Mouse (Mus musculus) neural tube, embryonic 11.5 days (tissue): ENCODE results near the gene Denr. TPM values are rescaled to one million over a fixed set of nuclear protein-coding genes. Genes with fewer than 3 reads are reported as not detected.

Experiments
- ATAC-seq: fragments of 200-750 bp; cut with Nextera tagmentation; 2 replicates; pipeline ENCODE4 v1.8.0; 2017; ENCODE audit warnings: moderate number of reproducible peaks, mild to moderate bottlenecking, moderate TSS enrichment, moderate library complexity; ENCODE audit not compliant: insufficient read depth, low FRiP score, low TSS enrichment
- DNase-seq: peaks from one replicate; pipeline ENCODE4 v3.0.0-alpha.2; 2015; ENCODE audit warnings: low spot score
- H3K27ac ChIP-seq: fragments of 300-500 bp; sonication (generic); 2 replicates; pipeline ENCODE4 v1.5.1; 2014; ENCODE audit warnings: low read depth, mild to moderate bottlenecking, low read length
- H3K27me3 ChIP-seq: fragments of 300-500 bp; sonication (generic); 2 replicates; pipeline ENCODE4 v1.6.1; 2014; ENCODE audit warnings: mild to moderate bottlenecking, low read length, mixed read lengths; ENCODE audit not compliant: control insufficient read depth, insufficient read depth
- H3K36me3 ChIP-seq: fragments of 300-500 bp; sonication (generic); 2 replicates; pipeline ENCODE4 v1.6.1; 2014; ENCODE audit warnings: mild to moderate bottlenecking, low read length, moderate library complexity, mixed read lengths; ENCODE audit not compliant: control insufficient read depth, insufficient read depth
- H3K4me1 ChIP-seq: fragments of 300-500 bp; sonication (generic); 2 replicates; pipeline ENCODE4 v1.6.1; 2014; ENCODE audit warnings: low read length, mixed read lengths; ENCODE audit not compliant: control insufficient read depth, insufficient read depth
- H3K4me2 ChIP-seq: fragments of 300-500 bp; sonication (generic); 2 replicates; pipeline ENCODE4 v1.6.1; 2014; ENCODE audit warnings: low read depth, mild to moderate bottlenecking, moderate library complexity
- H3K4me3 ChIP-seq: fragments of 300-500 bp; sonication (generic); 2 replicates; pipeline ENCODE4 v1.5.1; 2014; ENCODE audit warnings: low read depth, low read length
- H3K9ac ChIP-seq: fragments of 300-500 bp; sonication (generic); 2 replicates; pipeline ENCODE4 v1.6.1; 2014; ENCODE audit warnings: mild to moderate bottlenecking, low read length
- H3K9me3 ChIP-seq: fragments of 300-500 bp; sonication (generic); 2 replicates; pipeline ENCODE4 v1.6.1; 2016; ENCODE audit warnings: low read length; ENCODE audit not compliant: control insufficient read depth
- WGBS: fragments of 180-500 bp; shearing (Covaris S2); extraction: QIAGEN DNeasy Blood & Tissue Kit; methylation state at CpG from one replicate; pipeline ENCODE4 v1.1.7; 2014; 5-methylcytosine and 5-hydroxymethylcytosine counted together
- polyA plus RNA-seq: library from polyadenylated mRNA; unstranded; fragments of >200 nt; fragmentation: Nextera tagmentation; extraction: Ambion mirVana; gene quantifications from 2 replicates; pipeline ENCODE4 v1.2.1, GENCODE M21; 2014

Gene Denr
- polyA plus RNA-seq, 1 experiment from 2014 or later: 146 TPM

- Histone ChIP-seq H3K27ac (no peak overlapping the region), H3K4me1 (no peaks in the 10 kb centered on the region), H3K27me3 (no peaks in the 10 kb centered on the region), H3K9ac (no peak overlapping the region), H3K36me3 (no peaks in the 10 kb centered on the region), H3K4me3 (no peak overlapping the region), H3K9me3 (no peaks in the 10 kb centered on the region), H3K4me2 (no peak overlapping the region)
- no peak for DNase-seq
- no peak for ATAC-seq
- WGBS: 85% methylated on average over 14 of the region's 14 CpGs
These were observed 28.9 kb upstream of the Denr start for GRCm38 (mm10) chr5:123878056-123878455.

- Histone ChIP-seq H3K4me3 (no peak within 1 kb of the TSS), H3K4me1 (no peaks in the 10 kb centered on the region), H3K27ac (no peak within 1 kb of the TSS), H3K4me2 (no peak within 1 kb of the TSS), H3K9me3 (no peaks in the 10 kb centered on the region), H3K9ac (no peak within 1 kb of the TSS), H3K27me3 (no peaks in the 10 kb centered on the region), H3K36me3 (no peaks in the 10 kb centered on the region)
- WGBS: 74% methylated on average over 12 of the region's 12 CpGs
- no peak for DNase-seq
- no peak for ATAC-seq
These were observed 27.0 kb upstream of the Denr start, which contains the start of gene Hcar1 for GRCm38 (mm10) chr5:123879928-123880327. Gene Hcar1, minus strand, starts transcription at chr5:123880020.

GRCm38 (mm10) chr5:123880778-123881177 is 26.2 kb upstream of the Denr start:
- DNase-seq (no peak), ATAC-seq (no peak)
- Histone ChIP-seq H3K9ac (no peak overlapping the region), H3K4me3 (no peak overlapping the region), H3K9me3 (no peaks in the 10 kb centered on the region), H3K4me1 (no peaks in the 10 kb centered on the region), H3K27ac (no peak overlapping the region), H3K4me2 (no peak overlapping the region), H3K36me3 (no peaks in the 10 kb centered on the region), H3K27me3 (no peaks in the 10 kb centered on the region)
- WGBS: 74% methylated on average over 13 of the region's 14 CpGs

DNA sequence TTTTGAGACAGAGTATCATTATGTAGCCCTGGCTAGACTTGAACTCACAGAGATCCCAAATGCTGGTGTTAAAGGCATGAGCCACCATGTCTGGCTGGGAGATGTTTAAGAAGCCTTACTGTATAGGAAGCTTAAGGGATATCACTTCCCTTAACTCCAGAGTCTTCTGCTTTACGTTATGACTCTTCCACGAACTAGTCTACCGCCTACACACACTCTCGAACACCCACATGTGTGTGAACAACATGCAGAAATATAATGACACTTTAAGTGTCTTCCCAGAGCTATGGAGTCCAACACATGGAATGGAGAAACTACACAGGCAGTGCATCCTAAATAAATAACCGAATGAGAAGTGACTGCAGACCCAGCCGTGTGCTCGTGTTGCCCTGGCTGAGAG is 23.1 kb upstream of the Denr start:
- Histone ChIP-seq H3K4me2 (no peak overlapping the region), H3K9me3 (no peaks in the 10 kb centered on the region), H3K9ac (no peak overlapping the region), H3K4me3 (no peak overlapping the region), H3K4me1 (no peaks in the 10 kb centered on the region), H3K27ac (no peak overlapping the region), H3K27me3 (no peaks in the 10 kb centered on the region), H3K36me3 (no peaks in the 10 kb centered on the region)
- no peak for DNase-seq
- 85% methylated on average over 7 of the region's 7 CpGs for WGBS
- ATAC-seq: no peak

GRCm38 (mm10) chr5:123884332-123884731 is 22.6 kb upstream of the Denr start:
- H3K36me3 ChIP-seq: no peaks in the 10 kb centered on the region
- H3K4me2 ChIP-seq: no peak overlapping the region
- no peak overlapping the region for H3K27ac ChIP-seq
- H3K9me3 ChIP-seq: no peaks in the 10 kb centered on the region
- no peak for ATAC-seq
- H3K9ac ChIP-seq: no peak overlapping the region
- H3K27me3 ChIP-seq: no peaks in the 10 kb centered on the region
- no peak for DNase-seq
- H3K4me3 ChIP-seq: no peak overlapping the region
- no peaks in the 10 kb centered on the region for H3K4me1 ChIP-seq
- WGBS: 78% methylated on average over 10 of the region's 10 CpGs

- no peaks in the 10 kb centered on the region for H3K9me3 ChIP-seq
- DNase-seq (no peak), ATAC-seq (no peak)
- no peaks in the 10 kb centered on the region for H3K4me1 ChIP-seq
- whole genome bisulfite sequencing: 81% methylated on average over 3 of the region's 3 CpGs
- H3K27ac ChIP-seq: no peak overlapping the region
- no peaks in the 10 kb centered on the region for H3K36me3 ChIP-seq
- no peak overlapping the region for H3K9ac ChIP-seq
- H3K4me3 ChIP-seq: no peak overlapping the region
- no peaks in the 10 kb centered on the region for H3K27me3 ChIP-seq
- H3K4me2 ChIP-seq: no peak overlapping the region
These were observed 20.6 kb upstream of the Denr start for GRCm38 (mm10) chr5:123886365-123886764.

- no peaks in the 10 kb centered on the region for H3K36me3 ChIP-seq
- no peak overlapping the region for H3K4me2 ChIP-seq
- no peak overlapping the region for H3K4me3 ChIP-seq
- H3K27ac ChIP-seq: no peak overlapping the region
- WGBS: 66% methylated on average over 2 of the region's 2 CpGs
- H3K27me3 ChIP-seq: no peaks in the 10 kb centered on the region
- H3K9me3 ChIP-seq: no peaks in the 10 kb centered on the region
- no peaks in the 10 kb centered on the region for H3K4me1 ChIP-seq
- ATAC-seq: no peak
- DNase-seq: no peak
- H3K9ac ChIP-seq: no peak overlapping the region
These were observed 16.7 kb upstream of the Denr start for GRCm38 (mm10) chr5:123890312-123890711.

DNA sequence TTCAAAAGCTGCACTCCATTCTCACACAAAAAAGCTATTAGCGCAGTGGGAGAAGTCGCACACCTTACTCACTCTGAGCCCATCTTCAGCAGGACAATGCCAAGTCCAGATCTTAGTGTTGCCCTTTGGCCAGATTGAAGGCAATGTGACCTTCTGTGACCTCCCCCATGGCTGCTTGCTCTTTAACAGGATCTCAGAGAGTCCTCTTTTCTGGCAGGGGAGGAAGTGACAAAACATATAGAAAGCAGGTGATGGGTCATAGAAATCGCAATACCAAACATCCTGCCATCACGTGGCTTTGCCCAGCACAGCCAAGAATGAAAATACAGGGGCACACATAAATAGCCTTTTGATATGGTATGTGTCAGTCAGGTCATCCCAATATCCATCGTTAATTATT is 16.0 kb upstream of the Denr start:
- Histone ChIP-seq H3K27me3 (no peaks in the 10 kb centered on the region), H3K9ac (no peak overlapping the region), H3K4me1 (no peaks in the 10 kb centered on the region), H3K4me2 (no peak overlapping the region), H3K27ac (no peak overlapping the region), H3K4me3 (no peak overlapping the region), H3K36me3 (no peaks in the 10 kb centered on the region), H3K9me3 (no peaks in the 10 kb centered on the region)
- 79% methylated on average over 5 of the region's 5 CpGs for WGBS
- DNase-seq: no peak
- ATAC-seq: no peak

- no peaks in the 10 kb centered on the region for H3K9me3 ChIP-seq
- H3K4me3 ChIP-seq: no peak overlapping the region
- no peak overlapping the region for H3K27ac ChIP-seq
- H3K9ac ChIP-seq: no peak overlapping the region
- no peak overlapping the region for H3K4me2 ChIP-seq
- no peaks in the 10 kb centered on the region for H3K4me1 ChIP-seq
- no peaks in the 10 kb centered on the region for H3K27me3 ChIP-seq
- no peaks in the 10 kb centered on the region for H3K36me3 ChIP-seq
- ATAC-seq (no peak), DNase-seq (peak; percentile 44)
- WGBS: 54% methylated on average over 6 of the region's 6 CpGs
These were observed 15.3 kb upstream of the Denr start for GRCm38 (mm10) chr5:123891669-123892068.
